Mouse (Mus musculus) embryonic facial prominence, embryonic 15.5 days (tissue): ENCODE measurements at regions not wholly inside any gene's neighbourhood (a gene's known extent, or its start where the extent isn't known, plus 50 kb on each side); places are given as distances from the start of the nearest gene placed in this dataset.
"Not testable (repeated sequence)": the region's sequence is repeated elsewhere in the genome, so short reads cannot be mapped to it uniquely, and the experiment has no call there.

Source experiments
- ATAC-seq: fragments of 200-750 bp; cut with Nextera tagmentation; 2 replicates; pipeline ENCODE4 v1.8.0; 2017; ENCODE audit warnings: low read depth, moderate TSS enrichment; ENCODE audit not compliant: insufficient number of reproducible peaks, low FRiP score, low TSS enrichment
- H3K27ac ChIP-seq: fragments of 300-500 bp; sonication (generic); replicated peaks from 2 replicates; pipeline ENCODE4 v1.5.1; 2015; ENCODE audit warnings: mild to moderate bottlenecking, inconsistent platforms
- H3K27me3 ChIP-seq: fragments of 300-500 bp; sonication (generic); 2 replicates; pipeline ENCODE4 v1.6.1; 2015; ENCODE audit warnings: inconsistent platforms
- H3K36me3 ChIP-seq: fragments of 300-500 bp; sonication (generic); 2 replicates; pipeline ENCODE4 v1.6.1; 2015; ENCODE audit warnings: mild to moderate bottlenecking, inconsistent platforms
- H3K4me1 ChIP-seq: fragments of 300-500 bp; sonication (generic); 2 replicates; pipeline ENCODE4 v1.6.1; 2015; ENCODE audit warnings: inconsistent platforms
- H3K4me2 ChIP-seq: fragments of 300-500 bp; sonication (generic); replicated peaks from 2 replicates; pipeline ENCODE4 v1.6.1; 2015; ENCODE audit warnings: mild to moderate bottlenecking, inconsistent platforms
- H3K4me3 ChIP-seq: fragments of 300-500 bp; sonication (generic); replicated peaks from 2 replicates; pipeline ENCODE4 v1.5.1; 2015; ENCODE audit warnings: mild to moderate bottlenecking, inconsistent platforms
- H3K9ac ChIP-seq: fragments of 300-500 bp; sonication (generic); 2 replicates; pipeline ENCODE4 v1.6.1; 2015; ENCODE audit warnings: inconsistent platforms
- H3K9me3 ChIP-seq: fragments of 300-500 bp; sonication (generic); replicated peaks from 2 replicates; pipeline ENCODE4 v1.6.1; 2016; ENCODE audit warnings: inconsistent platforms
- WGBS: fragments of 180-500 bp; shearing (Covaris S2); methylation state at CpG from one replicate; pipeline ENCODE4 v1.1.7; 2015; 5-methylcytosine and 5-hydroxymethylcytosine counted together

DNA sequence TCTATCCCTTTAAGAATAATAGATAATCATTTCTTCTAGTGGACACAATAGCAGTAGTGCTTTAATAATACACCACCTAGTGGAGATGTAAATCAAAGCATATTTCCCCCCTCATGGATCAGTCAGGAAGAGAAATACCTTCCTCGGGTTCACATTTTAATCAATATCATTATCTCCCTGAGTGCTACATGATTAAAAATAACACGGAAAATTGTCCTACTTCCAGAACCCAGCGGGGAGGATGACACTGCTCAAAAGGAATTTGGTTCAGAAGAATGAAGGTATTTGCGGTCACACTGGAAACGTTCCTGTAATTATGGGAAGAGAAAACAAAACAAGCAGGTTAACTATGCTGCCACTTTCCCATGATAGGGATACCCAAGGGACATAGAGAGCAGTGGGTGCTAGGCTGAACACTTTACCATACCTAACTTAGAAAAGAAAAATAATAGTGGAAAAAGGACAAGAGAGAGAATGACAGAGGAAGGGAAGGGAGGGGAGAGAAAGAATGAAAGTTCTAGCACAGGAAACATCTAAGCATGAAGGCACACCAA lies 132.0 kb upstream of the Gm9972 start:
- 67% methylated on average over 5 of the region's 5 CpGs for WGBS
- Histone ChIP-seq H3K36me3 (no peaks in the 10 kb centered on the region), H3K4me1 (no peaks in the 10 kb centered on the region), H3K27me3 (no peaks in the 10 kb centered on the region), H3K4me3 (no peak overlapping the region), H3K4me2 (no peak overlapping the region), H3K27ac (no peak overlapping the region), H3K9me3 (no peaks in the 10 kb centered on the region), H3K9ac (no peak overlapping the region)
- no peak for ATAC-seq

DNA sequence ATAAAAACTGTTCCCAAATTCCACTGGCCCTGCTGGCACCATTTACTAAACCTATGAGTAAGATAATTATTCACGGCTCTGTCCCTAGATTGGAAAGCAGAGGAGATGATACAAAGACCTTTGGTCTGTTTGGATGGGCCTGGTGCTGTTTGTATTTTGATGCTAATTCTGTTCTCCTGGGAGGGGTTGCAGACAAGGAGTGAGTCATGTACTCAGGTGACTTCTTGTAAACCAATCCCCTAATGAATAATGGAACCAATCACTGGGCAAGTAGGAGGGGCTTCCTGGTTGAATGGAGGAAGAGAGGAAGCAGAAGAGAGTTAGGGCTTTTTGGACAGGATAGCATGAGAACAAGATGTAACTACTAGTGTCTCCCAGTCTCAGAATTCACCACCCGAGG lies 130.0 kb upstream of the Gm9972 start:
- 77% methylated on average over 2 of the region's 2 CpGs for WGBS
- Histone ChIP-seq H3K27ac (no peak overlapping the region), H3K4me2 (no peak overlapping the region), H3K9ac (no peak overlapping the region), H3K36me3 (no peaks in the 10 kb centered on the region), H3K4me3 (no peak overlapping the region), H3K27me3 (no peaks in the 10 kb centered on the region), H3K9me3 (no peaks in the 10 kb centered on the region), H3K4me1 (no peaks in the 10 kb centered on the region)
- no peak for ATAC-seq

GRCm38 (mm10) chr11:42906020-42906419 lies 129.5 kb upstream of the Gm9972 start:
- no peaks in the 10 kb centered on the region for H3K4me1 ChIP-seq
- H3K36me3 ChIP-seq = no peaks in the 10 kb centered on the region
- ATAC-seq = no peak
- no peaks in the 10 kb centered on the region for H3K9me3 ChIP-seq
- H3K9ac ChIP-seq = no peak overlapping the region
- no peak overlapping the region for H3K4me3 ChIP-seq
- no peak overlapping the region for H3K4me2 ChIP-seq
- WGBS = 94% methylated on average over 3 of the region's 3 CpGs
- H3K27me3 ChIP-seq = no peaks in the 10 kb centered on the region
- H3K27ac ChIP-seq = no peak overlapping the region

GRCm38 (mm10) chr11:42916421-42917181 lies 118.9 kb upstream of the Gm9972 start:
- ATAC-seq = no peak
- WGBS = 59% methylated on average over 2 of the region's 2 CpGs
- H3K4me3 ChIP-seq = no peak overlapping the region
- no peaks in the 10 kb centered on the region for H3K9me3 ChIP-seq
- no peaks in the 10 kb centered on the region for H3K27me3 ChIP-seq
- no peak overlapping the region for H3K9ac ChIP-seq
- no peak overlapping the region for H3K27ac ChIP-seq
- no peak overlapping the region for H3K4me2 ChIP-seq
- H3K4me1 ChIP-seq = no peaks in the 10 kb centered on the region
- H3K36me3 ChIP-seq = no peaks in the 10 kb centered on the region

- Histone ChIP-seq H3K4me3 (no peak overlapping the region), H3K9ac (no peak overlapping the region), H3K36me3 (no peaks in the 10 kb centered on the region), H3K4me1 (no peaks in the 10 kb centered on the region), H3K4me2 (no peak overlapping the region), H3K27me3 (no peaks in the 10 kb centered on the region), H3K9me3 (no peaks in the 10 kb centered on the region), H3K27ac (no peak overlapping the region)
- WGBS = 89% methylated on average over 1 of the region's 1 CpGs
- ATAC-seq = no peak
These were observed 116.3 kb upstream of the Gm9972 start for GRCm38 (mm10) chr11:42919221-42919620.

DNA sequence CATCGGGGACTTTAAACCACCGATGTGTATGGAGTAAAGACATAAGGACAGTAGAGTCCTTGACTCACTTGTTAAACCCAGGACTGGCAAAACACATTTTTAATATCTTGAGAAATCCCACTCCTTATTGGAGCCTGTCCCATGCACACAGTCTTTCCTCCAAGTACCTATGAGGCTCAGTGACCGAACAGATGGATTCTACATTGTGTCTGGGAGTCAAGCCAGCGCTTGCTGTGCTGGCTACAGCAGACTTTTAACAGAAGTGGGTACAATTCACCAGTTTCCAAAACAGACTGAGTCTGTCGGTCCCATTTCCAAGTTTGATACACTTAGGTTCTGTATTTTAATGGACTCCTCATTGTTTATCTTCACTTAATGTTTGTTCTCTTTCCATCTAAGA lies 108.4 kb upstream of the Gm9972 start:
- Histone ChIP-seq H3K4me3 (no peak overlapping the region), H3K27ac (no peak overlapping the region), H3K9me3 (no peaks in the 10 kb centered on the region), H3K9ac (no peak overlapping the region), H3K36me3 (no peaks in the 10 kb centered on the region), H3K27me3 (no peaks in the 10 kb centered on the region), H3K4me1 (no peaks in the 10 kb centered on the region), H3K4me2 (no peak overlapping the region)
- ATAC-seq = no peak
- WGBS = 83% methylated on average over 5 of the region's 5 CpGs

DNA sequence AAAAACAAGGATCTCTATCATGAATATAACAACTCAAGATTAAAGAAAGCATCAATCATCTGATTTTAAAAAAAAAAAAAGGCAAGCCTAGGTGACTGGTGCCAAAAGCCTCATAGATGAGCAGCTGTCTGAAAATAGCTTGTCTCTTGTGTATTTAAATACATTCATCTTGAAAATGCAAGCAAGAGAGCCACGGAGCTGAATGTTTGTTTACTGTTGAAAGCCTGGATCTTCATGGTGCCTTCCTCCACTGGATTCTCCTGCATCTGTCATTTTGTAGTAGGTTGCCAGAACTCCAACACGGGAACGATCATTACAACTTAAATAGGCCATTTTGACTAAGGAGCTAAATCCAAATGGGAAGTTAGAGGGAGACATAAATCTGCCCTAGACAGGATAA lies 106.6 kb upstream of the Gm9972 start:
- Histone ChIP-seq H3K4me2 (no peak overlapping the region), H3K9ac (no peak overlapping the region), H3K4me3 (no peak overlapping the region), H3K27ac (no peak overlapping the region), H3K9me3 (no peaks in the 10 kb centered on the region), H3K4me1 (no peaks in the 10 kb centered on the region), H3K36me3 (no peaks in the 10 kb centered on the region), H3K27me3 (no peaks in the 10 kb centered on the region)
- ATAC-seq = no peak
- 74% methylated on average over 3 of the region's 3 CpGs for WGBS

- H3K4me1 ChIP-seq = not testable (repeated sequence)
- peak; percentile 76 for ATAC-seq
- peak overlapping the region; percentile 65 for H3K27ac ChIP-seq
These were observed 96.3 kb upstream of the Gm9972 start for GRCm38 (mm10) chr11:42939271-42939670.

DNA sequence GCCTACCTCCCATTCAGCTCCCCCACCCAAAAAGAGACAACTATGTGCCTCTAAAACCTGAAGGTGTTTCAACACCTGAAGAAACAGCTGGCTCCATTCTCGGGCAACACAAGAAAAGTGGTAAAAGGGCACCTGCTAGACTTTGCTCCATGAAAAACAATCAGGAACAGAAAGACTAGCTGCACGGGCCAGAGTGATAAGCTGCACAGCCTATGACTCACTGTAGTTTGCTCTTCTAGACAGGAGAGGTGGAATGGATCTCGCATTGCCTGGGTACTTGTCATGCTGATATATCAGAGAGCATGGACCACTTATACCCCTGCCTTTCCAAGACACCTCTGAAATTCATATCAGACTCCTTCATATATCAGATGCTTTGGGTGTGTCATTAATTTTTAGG lies 94.0 kb upstream of the Gm9972 start:
- no peaks in the 10 kb centered on the region for H3K4me1 ChIP-seq
- no peaks in the 10 kb centered on the region for H3K27me3 ChIP-seq
- 82% methylated on average over 3 of the region's 3 CpGs for WGBS
- no peaks in the 10 kb centered on the region for H3K9me3 ChIP-seq
- H3K9ac ChIP-seq = no peak overlapping the region
- no peak overlapping the region for H3K4me2 ChIP-seq
- no peak overlapping the region for H3K27ac ChIP-seq
- no peak for ATAC-seq
- H3K4me3 ChIP-seq = no peak overlapping the region
- H3K36me3 ChIP-seq = no peaks in the 10 kb centered on the region

More at GRCm38 (mm10) chr11:42939271-42939670, 96.3 kb upstream of the Gm9972 start:
- not testable (repeated sequence) for H3K36me3 ChIP-seq, H3K9ac ChIP-seq, H3K4me2 ChIP-seq, H3K4me3 ChIP-seq, H3K27me3 ChIP-seq, H3K9me3 ChIP-seq
- WGBS = 64% methylated on average over 4 of the region's 4 CpGs

- ATAC-seq = no peak
- WGBS = 75% methylated on average over 3 of the region's 3 CpGs
These were observed 93.3 kb upstream of the Gm9972 start for GRCm38 (mm10) chr11:42942284-42942683.

DNA sequence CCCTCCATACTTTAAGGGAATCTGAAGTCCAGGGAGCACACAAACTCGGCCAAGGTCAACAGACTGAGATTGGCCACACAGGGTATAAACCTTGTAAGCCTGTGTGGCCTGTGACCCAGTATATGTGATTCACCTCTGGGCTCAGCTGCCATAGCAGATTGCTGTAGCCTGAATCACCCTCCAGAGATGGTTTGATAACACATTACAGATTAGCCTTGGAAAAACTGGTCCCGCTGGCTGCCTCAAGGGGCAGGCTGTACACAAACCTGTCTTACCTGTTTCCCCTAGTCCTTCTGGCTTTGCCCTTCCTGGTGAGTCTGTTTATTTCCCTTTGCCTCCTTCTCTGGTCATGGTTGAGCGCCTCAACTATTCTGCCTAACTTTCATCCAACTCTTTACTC lies 91.0 kb upstream of the Gm9972 start:
- ATAC-seq = no peak
- Histone ChIP-seq H3K4me3 (no peak overlapping the region), H3K36me3 (no peaks in the 10 kb centered on the region), H3K4me2 (no peak overlapping the region), H3K27me3 (no peaks in the 10 kb centered on the region), H3K27ac (no peak overlapping the region), H3K4me1 (no peaks in the 10 kb centered on the region), H3K9ac (no peak overlapping the region), H3K9me3 (no peaks in the 10 kb centered on the region)
- 70% methylated on average over 3 of the region's 3 CpGs for WGBS

More at GRCm38 (mm10) chr11:42942284-42942683, 93.3 kb upstream of the Gm9972 start:
- Histone ChIP-seq H3K4me3 (no peak overlapping the region), H3K27ac (no peak overlapping the region), H3K36me3 (no peaks in the 10 kb centered on the region), H3K27me3 (no peaks in the 10 kb centered on the region), H3K9me3 (no peaks in the 10 kb centered on the region), H3K4me1 (no peaks in the 10 kb centered on the region), H3K9ac (no peak overlapping the region), H3K4me2 (no peak overlapping the region)

- WGBS = 93% methylated on average over 1 of the region's 1 CpGs
- H3K4me2 ChIP-seq = no peak overlapping the region
- H3K27ac ChIP-seq = no peak overlapping the region
- H3K9me3 ChIP-seq = no peaks in the 10 kb centered on the region
- no peaks in the 10 kb centered on the region for H3K4me1 ChIP-seq
- no peak overlapping the region for H3K9ac ChIP-seq
- no peak overlapping the region for H3K4me3 ChIP-seq
- no peaks in the 10 kb centered on the region for H3K27me3 ChIP-seq
- no peak for ATAC-seq
- H3K36me3 ChIP-seq = no peaks in the 10 kb centered on the region
These were observed 85.7 kb upstream of the Gm9972 start for GRCm38 (mm10) chr11:42949823-42950222.
